Mouse (Mus musculus) liver, adult (tissue): Measurements from ENCODE around the gene Krtap6-1.
"Not testable (repeated sequence)": the region's sequence is repeated elsewhere in the genome, so short reads cannot be mapped to it uniquely, and the experiment has no call there.

Experiments
- GATA4 ChIP-seq: IDR thresholded peaks from 2 replicates; pipeline ENCODE4 v1.6.1; 2014; ENCODE audit warnings: mild to moderate bottlenecking, low read length; ENCODE audit not compliant: insufficient replicate concordance

The Krtap6-1 gene

GRCm38 (mm10) chr16:89031399-89031798 lies at the start of gene Krtap6-1:
Gene Krtap6-1, plus strand, starts transcription at chr16:89031699.
- TF ChIP-seq GATA4: not testable (repeated sequence)

DNA sequence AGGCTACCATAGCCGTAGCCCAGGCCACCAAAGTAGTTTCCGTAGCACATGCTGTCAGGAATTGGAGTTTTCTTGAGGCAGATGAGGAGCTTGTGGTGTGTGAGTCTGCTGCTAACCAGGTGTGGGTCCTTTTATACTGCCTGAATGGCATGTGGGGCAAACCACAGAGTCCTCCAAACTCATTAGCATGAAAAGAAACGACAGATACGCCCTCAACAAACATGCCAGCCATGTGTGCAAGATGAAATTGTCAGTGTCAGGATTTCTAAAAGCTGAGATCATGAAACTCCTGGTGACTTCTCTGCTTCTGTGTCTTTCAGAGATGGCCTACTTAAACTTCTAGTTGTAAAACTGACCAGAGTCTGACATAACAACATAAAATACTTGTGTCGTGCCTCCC lies 20.8 kb upstream of the Krtap6-1 start, which contains the start of gene Krtap22-2:
Gene Krtap22-2 (minus strand): TSS at position 101 of the 400 bp plus-strand sequence.
- no peak for TF ChIP-seq GATA4

DNA sequence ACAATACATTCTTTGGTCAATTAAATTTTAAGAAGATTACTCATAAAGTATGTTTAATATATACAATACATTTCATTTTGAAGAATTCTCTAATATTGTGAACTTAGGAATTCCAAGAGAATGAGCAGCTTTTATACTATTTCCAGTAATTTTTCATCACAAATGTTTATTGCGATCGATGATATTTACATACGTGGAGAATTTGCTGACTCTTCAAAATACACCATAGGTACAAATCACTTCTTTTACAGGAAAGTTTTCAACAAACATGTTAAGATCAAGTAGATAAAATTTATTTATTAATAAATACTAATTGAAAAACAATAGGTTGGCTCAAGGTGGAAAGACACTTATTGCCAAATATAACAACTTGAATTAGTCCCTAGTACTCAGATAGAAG lies 17.5 kb upstream of the Krtap6-1 start:
- TF ChIP-seq GATA4: no peak

DNA sequence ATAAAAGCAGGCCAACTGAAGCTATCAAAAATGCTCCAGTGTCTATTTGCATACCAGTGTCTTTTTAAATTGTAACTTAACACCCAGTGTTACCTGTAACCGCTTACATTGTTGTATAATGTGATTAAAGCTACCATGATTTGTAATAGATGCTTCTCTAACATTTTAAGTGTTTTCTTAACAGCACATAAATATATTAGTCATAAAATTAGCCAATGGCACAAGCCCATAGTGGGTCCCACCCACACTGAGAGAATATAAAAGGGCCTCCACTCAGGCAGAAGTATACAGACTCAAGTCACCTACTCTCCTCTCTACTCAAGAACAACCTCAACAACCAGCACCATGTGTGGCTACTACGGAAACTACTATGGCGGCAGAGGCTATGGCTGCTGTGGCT lies 16.5 kb upstream of the Krtap6-1 start, which contains the start of gene Gm10229:
Gene Gm10229 (plus strand): TSS at position 301 of the 400 bp plus-strand sequence.
- not testable (repeated sequence) for TF ChIP-seq GATA4

GRCm38 (mm10) chr16:89041372-89041771 lies 9.9 kb downstream of the Krtap6-1 start, which contains the start of gene Gm10228:
Gene Gm10228, minus strand, starts transcription at chr16:89041472.
- TF ChIP-seq GATA4: not testable (repeated sequence)

DNA sequence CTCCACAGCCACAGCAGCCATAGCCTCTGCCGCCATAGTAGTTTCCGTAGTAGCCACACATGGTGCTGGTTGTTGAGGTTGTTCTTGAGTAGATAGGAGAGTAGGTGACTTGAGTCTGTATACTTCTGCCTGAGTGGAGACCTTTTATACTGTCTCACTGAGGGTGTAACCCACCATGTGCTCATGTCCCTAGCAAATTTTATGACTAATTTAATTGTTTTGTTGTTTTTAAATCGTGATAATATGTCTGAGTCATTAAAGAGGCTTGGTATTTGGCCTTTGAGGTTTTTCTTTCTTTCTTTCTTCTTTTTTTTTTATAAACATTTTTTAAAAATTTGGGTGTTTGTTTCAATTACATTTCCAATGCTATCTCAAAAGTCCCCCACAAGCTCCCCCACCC lies 16.3 kb downstream of the Krtap6-1 start, which contains the start of gene Krtap6-5:
Gene Krtap6-5 (minus strand): TSS at position 101 of the 400 bp plus-strand sequence.
- TF ChIP-seq GATA4: no peak

GRCm38 (mm10) chr16:89063902-89064301 lies 32.4 kb downstream of the Krtap6-1 start, which contains the start of gene 1110025L11Rik:
Gene 1110025L11Rik, minus strand, starts transcription at chr16:89064002.
- TF ChIP-seq GATA4: not testable (repeated sequence)
